Mouse (Mus musculus) cerebellum, adult (tissue): ENCODE data around the gene Pus7.

Experiments
- ATAC-seq: cut with Nextera tagmentation; 2 replicates; pipeline ENCODE4 v1.9.2; 2017; ENCODE audit warnings: mild to moderate bottlenecking, moderate library complexity, mixed read lengths; ENCODE audit not compliant: insufficient number of reproducible peaks, low FRiP score, low TSS enrichment

Pus7 gene

DNA sequence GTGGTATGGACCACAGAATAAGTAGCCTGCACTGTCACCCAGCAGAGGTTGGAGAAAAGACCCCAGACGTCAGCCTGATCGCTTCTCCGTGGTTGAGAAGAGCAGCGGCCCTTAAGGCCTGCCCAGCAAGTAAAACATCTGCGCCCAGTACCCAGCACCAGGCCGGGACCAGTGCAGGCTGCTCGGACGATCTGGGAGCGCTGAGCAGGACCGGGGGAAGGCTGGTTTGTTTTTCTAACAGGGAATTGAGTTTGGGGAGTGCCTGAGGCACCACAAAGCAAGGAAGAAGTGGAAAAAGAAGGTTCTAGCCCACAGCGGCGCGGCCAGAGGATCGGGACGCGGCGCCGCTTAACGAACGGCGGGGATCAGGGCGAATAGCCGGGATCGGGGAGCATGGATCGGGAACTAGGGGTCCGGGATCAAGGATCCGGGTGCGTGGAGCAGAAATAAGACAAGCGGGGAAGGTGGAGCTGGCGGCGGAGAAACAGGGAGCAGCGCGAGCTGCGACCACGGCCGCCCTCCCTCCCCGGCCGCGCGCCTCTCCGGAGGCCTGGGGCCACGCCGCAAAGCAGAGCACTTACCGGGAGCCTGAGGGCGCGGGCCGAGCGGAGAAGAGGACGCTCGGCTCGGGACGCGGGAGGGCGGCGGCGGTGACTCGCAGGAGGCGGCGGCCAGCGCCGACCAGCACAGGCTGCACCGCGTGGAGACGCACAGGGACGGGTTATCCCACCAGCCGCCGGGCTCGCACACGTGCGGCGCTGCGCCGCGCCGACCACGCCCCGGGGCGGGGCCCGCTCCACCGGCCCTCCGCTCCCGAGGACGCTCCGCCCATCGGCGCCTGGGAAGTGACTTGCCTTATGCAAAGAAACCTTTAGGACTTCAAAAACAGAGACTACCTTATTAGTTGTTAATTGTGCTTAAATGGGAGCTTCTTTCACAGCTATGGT lies at the start of gene Pus7:
TSS of gene Pus7 (minus strand) at position 781 of the 947 bp plus-strand sequence.
- ATAC-seq, result peak; percentile 84

DNA sequence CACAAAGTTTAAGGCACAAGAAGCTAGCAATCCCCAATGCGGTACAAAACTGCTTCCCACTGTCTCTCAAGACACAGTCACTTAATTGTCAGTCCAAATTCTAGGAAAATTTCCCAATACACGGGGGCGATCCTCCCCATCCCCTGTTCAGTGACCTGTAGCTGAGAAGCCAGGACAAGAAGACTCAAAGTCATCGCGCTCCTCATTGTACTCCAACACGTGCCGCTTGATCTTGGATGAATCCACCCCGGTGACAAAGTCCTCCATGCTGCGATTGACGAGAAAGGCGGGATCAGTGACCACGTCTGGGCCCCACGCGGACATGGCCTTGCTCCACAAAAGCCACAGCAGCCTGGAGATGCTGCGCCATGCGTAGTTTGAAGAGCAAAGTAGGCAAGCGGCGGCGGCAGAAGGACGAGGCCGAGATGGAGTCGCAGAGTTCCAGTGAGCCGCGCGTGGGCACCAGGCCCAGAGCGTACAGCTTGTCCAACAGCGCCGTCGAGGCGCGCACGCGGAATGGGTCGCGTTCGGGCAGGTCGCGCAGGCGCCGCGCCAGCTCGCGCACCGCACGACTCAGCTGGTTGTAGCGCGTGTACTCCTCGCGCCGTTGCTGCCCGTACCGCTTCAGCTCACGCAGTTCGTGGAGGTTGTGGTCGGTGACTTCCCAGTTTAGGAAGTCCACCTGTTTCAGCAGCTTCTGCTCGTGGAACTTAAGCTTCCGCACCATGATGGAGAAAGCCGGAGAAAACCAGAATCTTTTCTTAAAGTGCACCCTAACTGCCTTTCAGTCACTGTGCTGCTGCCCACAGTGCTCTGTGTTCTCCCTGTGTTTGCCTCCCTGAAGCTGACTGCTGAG lies 47.6 kb upstream of the Pus7 start:
- no peak for ATAC-seq

DNA sequence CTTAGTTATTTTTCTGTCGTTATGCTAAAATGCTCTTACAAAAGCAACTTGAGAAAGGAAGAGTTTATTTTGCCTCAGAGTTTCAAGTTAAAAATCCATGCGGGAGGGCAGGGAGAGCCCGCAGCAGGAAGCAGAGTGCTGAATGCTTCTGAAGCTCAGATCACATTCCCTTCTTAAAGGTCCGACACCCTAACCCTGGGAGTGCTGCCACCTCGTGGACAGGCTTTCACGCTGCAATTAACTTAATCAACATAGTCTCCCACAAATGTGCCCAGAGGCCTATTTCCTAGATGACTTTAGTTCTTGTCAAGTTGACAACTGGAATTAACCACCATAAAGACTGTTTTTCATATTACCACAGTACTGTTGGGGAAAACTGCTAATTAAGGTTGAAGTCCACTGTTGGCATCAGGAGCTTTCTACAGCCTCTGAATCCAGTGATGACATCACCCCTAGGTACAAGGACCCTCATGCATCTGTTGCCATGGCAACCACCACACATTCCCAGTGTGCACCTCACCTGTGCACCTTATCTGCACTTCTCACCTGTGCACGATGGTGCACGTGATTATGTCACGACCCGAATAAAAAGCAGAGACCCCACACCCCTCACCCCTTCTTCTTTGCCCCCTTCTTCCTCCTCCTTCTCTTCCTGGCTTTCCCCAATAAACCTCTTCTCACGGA lies 43.0 kb upstream of the Pus7 start:
- ATAC-seq, result peak; percentile 56; the same call in 1 of the 2 replicates

DNA sequence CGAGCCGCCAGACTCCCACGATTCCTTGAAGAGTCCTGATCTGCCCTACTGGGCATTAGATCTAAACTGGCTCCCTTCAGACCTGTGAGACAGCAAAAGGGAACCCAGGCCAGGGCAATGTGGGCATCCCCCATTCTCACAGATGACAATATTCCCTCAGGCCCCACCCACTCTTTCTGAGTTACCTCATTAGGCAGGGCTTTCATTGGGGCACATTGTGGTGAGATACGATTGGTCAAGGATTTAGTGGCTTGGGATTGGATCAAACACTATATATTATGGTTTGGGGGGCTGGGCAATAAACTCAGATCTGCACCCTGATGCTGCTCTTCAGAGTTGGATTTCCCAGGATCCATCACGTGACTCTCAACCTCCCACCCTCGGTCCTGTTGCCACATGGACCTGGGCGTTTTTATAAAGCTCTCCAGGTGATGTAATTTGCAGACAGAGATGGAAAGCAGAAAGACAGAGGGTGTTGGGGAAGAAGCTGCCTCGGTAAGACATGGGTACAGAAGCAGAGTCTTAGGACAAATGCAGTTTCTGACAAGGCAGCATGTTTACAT lies 40.7 kb upstream of the Pus7 start:
- ATAC-seq, result no peak

DNA sequence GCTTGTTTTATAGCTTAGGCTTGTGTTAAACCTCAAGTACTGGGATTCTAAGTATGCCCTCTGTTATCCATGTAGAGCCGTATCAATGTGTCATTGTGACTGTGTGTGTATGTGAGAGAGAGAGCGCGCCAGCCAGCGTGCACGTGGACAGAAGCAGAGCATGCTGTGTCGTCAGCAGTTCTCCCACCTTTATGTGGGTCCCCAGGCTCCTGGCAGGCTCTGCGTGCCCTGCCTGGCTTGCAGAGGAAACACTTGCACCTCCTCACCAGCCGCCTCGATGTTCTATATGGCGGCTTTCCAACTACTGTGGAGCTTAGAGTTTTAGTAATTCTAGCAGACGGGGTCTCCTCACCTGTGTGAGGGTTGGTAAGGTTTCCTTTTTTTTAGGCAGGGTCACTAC lies 38.8 kb upstream of the Pus7 start:
- no peak for ATAC-seq

DNA sequence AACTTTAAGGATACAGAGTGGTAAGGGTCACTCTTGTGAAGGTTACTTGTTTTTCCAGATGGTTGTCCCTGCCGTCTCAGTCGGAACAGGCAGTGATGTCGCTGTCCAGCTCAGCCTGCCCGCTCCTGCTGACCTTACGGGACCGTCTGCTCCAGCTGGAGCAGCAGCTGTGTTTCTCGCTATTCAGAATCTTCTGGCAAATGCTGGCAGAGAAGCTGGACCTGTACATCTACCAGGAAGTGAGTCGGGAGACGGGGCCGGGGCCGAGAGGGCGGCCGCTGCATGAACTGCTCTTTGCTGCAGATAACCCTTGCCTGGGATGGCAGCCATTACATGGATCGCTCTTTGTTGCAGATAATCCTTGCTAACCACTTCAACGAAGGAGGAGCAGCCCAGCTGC lies 33.2 kb upstream of the Pus7 start:
- ATAC-seq, result no peak

DNA sequence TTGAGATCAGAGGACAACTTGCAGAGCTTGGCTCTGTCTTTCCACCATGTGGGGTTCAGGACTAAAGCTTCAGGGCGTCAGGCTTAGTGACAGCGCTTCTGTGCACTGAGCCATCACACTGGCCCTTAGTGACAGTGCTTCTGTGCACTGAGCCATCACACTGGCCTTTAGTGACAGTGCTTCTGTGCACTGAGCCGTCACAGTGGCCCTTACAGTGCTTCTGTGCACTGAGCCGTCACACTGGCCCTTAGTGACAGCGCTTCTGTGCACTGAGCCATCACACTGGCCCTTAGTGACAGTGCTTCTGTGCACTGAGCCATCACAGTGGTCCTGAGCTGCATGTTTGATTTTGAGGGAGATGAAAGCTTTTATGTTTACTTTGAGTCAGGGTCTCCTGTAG lies 31.3 kb upstream of the Pus7 start:
- ATAC-seq, result no peak

DNA sequence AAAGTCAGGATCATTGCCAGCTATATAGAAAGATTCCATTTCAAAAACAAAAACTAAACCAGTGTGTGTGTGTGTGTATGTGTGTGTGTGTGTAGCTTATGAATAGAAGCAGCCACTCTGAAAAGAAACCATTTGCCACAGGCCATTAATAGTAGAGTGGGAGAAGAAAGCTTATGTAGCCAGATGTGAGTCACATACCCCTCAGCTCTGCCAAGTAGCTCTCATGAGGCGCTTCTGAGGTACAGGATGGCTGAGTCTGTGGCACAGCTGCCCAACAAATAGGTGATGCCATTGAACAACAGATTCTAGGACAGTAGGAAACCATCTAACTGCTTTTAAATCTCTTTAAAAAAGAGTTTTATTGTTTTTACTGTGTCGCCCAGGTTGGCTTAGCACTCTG lies 9.2 kb upstream of the Pus7 start:
- ATAC-seq, result no peak

DNA sequence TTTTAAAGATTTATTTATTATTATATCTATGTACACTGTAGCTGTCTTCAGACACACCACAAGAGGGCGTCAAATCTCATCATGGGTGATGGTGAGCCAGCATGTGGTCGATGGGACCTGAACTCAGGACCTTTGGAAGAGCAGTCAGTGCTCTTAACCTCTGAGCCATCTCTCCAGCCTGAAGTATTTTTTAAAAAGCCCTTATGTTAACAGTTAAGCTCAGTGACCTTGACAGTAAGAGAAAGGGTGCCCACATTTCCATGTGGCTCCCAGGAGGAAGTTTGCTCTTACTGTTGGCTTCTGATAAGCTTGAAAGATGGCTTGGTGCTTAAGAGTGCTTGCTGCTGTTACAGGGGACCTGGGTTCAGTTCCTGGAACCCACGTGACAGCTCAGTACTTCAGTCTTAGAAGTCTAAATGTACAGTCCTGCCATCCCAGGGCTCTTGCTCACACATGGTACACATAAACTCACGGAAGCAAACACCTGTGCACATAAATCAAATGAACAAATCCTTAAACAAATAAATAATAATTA lies 5.6 kb upstream of the Pus7 start:
- no peak for ATAC-seq

DNA sequence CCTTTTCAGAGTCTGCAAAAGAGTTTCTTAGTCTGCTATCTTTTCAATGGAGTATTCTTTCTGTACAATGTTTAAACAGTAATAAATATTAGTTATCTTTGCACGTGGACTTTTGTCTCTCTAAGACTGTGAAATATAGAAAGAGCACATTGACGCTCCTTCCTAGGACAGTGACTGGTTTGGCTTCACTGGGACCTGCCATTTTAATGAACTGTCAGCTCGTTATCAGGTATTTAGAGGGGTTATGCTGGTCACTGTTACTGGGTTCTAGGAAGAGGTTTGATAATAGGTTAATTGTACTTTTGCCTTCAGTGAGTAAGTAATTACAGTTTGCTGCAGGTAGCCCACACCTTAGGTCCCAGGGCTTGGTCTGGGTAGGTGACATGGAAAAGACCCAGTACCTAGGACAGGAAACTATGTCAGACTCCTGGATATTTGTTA lies 4.9 kb upstream of the Pus7 start:
- no peak for ATAC-seq

DNA sequence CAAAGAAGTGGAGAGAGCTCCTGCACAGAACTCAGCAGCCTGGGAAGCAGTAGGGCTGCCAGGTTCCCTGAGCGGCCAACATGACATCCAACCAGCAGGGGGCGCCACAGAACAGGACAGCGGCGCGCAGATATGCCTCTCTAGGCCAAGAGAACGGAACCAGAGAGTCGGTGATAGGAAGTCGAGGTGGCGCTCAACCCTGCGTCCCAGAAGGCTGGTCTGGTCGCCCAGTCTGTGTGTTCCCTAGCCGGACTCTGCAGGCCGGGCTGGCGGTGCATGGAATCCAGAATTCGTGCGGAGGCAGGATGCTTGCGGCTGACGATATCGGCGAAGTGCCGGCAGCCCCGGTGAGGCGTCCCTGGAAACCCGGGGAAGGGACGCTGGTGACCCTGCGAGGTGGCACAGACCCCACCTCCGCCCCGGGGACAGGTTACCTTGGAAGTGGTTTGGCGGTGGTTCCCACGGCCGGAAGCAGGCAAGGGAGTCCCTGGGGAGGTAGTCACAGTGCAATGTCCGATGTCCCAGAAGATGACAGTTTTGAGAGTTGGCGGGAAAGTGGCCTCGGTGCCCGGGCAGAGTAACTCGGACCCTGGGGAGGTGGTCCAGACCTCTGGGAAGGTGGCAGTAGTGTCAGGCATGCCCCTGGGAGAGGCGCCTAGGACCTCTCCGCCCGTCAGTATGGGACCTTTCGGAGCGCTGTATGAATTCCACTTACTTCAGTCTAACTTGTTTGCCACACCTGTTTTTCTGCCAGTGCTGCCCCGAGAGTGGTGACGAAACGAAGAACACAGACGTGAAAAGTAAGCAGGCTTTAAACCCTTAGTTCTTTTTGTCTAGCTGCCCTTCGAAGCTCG lies 4.3 kb upstream of the Pus7 start, which contains the start of gene Rint1:
TSS of gene Rint1 (plus strand) at position 176 of the 854 bp plus-strand sequence.
- peak; percentile 91 for ATAC-seq

DNA sequence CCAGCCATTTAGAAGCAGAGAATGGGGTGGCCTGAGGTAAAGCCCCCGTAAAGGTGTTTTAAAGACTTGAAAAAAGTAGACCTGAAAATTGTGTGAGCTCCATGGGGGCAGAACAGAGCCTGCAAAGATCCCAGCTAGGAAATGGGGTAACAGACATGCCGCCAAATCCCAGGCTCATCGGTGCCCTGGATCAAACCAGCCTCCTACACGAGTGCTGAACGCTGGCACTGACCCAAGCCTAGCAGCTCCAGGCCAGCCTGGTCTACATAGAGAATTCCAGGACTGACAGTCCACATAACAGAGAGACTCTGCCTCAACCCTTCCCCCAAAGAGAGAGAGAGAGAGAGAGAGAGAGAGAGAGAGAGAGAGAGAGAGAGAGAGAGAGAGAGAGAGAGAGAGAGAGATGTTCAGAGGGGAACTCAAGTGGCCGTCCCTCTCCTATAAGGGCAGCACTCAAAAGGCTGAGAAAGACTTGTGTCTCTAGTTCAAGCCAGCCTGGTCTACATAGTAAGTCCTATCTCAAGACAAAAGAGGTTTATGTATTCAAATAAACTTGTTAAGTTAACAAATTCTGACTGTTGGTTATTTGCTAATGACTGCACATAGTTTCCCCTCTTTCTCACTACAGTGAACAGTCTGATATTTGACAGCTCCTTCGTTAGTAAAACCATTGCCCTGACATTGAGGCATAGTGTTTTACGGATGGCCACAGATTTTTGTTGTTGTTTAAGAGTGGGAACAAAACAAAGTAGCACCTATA lies 1.3 kb downstream of the Pus7 start:
- ATAC-seq, result no peak

DNA sequence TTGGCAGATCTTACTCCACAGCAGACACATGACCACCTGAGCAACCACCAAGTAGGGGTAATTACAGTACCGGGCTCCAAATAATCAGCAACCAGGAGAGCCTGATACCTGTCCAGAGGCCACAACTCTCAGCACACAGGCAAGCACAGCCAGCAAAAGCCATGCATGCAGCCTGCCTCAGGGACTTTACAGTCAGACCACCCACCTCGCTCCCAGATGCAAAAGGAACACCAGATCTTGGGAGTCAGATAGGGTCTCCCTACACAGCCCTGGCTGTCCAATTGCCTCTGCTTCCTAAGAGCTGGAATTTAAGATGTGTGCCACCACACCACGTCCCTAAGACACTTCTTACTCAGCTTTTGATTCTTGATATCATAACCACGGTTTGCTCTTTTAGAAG lies 2.3 kb downstream of the Pus7 start:
- no peak for ATAC-seq

DNA sequence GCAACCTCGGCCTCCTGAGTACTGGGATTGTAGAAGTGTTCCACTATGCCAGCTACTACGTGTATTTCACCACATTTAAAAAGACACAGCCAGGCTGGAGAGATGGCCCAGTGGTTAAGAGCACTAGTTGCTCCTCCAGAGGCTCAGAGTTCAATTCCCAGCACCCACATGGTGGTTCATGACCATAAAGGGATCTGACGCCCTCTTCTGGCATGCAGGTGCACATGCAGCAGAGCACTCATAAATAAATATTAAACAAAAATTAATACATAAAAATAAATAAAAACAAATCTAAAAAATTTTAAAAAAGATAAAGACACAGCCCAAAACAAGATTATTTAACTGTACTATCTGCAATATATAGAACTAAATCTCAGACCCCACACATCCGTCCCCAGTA lies 3.0 kb downstream of the Pus7 start:
- no peak for ATAC-seq

DNA sequence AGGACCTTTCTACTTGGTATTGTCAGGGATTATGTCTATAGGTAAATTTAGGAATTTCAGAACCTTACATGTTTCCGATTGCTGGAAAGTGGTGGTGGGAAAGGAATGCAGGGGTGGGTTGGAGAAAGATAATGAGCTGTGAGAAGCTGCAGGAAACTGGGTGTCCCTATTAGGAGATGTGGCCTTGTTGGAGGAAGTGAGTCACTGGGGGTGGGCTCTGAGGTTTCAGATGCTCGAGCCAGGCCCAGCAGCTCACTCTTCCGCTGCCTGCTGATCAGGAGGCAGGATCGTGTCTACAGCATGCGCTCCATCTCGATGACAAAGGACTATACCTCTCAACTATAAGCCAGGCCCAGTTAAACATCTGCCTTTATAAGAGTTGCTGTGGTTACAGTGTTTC lies 9.3 kb downstream of the Pus7 start:
- ATAC-seq, result no peak

DNA sequence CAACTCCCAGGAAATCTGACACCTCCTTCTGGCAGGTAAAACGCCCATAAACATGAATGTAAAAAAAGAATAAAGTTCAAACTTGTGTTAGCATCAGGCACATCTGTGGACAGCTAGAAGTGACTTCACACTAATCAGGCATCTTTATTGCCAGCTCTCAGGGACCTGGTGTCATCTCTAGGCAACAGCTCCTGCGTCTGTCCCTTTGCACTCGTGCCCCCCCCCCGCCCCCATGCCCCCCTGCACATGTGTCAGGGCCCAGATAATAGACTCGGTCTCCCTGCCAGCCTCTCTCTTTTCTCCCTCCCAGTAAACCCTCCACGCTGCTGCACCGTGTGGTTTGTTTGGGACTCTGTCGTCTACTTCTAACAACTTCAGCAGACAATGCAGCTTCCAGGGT lies 12.4 kb downstream of the Pus7 start:
- no peak for ATAC-seq

DNA sequence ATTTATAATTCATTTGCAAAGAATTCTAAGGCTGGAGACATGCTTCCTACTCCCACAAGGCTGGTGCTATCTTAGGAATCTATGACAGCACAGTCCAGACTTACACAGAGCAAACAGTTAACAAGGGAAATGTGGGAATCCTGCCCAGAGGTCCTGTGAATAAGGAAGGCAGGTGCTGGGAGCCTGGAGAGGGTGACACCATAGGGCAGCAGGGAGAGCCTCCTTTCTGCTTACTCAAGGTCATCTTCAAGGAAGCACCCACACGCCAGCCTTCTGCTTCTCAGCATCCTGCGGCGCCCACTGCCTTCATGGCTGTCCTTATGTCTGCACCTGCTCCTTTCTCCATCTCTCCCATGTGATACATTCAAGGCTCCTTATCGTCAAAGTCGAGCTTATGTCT lies 19.0 kb downstream of the Pus7 start:
- no peak for ATAC-seq

DNA sequence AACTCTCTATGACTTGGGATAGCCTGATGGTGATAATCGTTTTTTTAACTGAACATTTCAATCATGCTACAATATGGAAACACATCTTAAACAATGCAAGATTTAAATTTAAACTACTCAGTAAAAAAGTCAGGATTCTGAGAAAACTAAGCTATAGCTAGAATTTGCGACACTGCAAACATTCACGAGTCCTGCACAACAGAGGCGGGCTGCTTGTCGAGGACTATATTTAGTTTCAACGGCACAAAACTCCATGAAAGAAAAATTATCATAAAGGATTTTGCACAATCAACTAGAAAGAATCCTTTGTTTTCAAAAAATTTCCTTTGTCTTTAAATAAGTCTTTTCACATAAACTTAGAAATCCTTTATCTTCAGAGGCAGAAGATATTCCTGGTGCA lies 21.0 kb downstream of the Pus7 start:
- no peak for ATAC-seq
